Mouse (Mus musculus) lung, postnatal 4 days (tissue): Measurements from ENCODE around the gene Hist2h2aa1.
"Not testable (repeated sequence)": the region's sequence is repeated elsewhere in the genome, so short reads cannot be mapped to it uniquely, and the experiment has no call there.

ENCODE experiments used
- DNase-seq, 2 experiments: peaks; one replicate each; pipeline ENCODE4 v3.0.0; 2021

The Hist2h2aa1 gene

DNA sequence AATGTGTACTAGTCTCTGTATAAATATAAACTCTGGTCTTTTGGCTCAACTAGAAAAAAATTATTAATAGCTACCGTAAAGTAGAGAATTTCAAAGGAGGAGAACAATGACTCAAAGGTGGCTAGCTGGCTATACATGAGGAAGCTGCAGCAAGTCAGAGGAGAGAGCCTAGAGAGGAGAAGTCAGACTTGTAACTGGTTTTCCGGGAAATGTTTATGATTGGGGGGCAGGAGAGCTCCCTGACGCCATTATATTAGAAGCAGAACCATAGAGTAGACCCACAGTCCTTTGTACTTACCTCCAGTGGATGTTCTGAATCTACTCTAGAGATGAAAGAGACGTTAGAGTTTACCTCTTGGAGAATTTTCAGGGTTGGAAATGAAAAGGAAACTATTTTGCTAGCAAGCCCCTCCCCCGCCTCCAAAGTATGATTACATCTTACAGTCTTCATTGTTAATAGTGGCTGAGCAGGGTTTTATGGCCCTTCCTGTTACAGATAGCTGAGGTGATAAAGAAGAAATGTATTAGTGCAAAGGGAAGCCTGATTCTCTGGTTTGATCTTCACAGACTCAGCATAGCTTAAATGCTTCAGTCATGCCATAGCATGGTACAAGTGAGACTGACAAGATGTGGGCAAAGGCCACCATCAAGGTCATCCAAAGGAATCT, 10.8 kb downstream of the Hist2h2aa1 start:
- DNase-seq: peak in 1 of 2 experiments; percentile 23

DNA sequence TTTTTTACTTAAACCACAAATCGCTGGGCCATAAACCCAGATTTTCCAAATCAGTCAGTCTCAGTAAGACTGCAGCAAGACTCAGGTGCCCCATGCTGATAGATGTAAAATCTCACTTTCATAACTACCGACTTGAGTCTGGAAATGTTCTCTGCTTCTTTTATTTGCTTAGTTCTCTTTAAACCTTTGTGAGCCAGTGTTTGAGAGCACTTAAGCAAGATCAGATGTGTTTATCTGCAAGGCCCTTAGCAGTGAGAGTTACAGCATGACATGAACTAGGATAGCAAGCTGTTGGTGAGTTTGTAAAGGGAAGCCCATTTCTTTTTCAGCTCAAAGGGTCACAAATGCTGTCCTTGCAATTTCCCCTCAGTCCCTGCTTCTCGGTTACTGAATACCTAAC, 11.9 kb downstream of the Hist2h2aa1 start:
- no peak for DNase-seq

DNA sequence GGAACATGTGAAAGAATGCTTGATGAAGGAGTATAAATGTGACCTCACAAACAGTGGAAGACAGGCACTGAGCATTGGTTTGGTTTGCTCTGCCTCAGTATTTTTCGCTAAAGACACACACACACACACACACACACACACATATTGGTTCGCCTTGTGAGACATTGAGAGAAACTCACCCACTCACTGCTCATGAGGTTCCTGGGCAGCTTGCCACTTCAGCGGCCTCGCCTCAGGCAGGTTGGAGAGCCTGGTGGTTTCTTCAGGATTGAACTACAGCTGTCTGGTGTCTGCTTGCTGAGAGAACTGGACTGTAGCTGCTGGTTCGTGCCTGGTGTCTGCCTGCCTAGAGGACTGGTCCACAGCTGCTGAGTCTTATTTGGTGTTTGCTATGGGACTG, 14.9 kb downstream of the Hist2h2aa1 start:
- DNase-seq: no peak

DNA sequence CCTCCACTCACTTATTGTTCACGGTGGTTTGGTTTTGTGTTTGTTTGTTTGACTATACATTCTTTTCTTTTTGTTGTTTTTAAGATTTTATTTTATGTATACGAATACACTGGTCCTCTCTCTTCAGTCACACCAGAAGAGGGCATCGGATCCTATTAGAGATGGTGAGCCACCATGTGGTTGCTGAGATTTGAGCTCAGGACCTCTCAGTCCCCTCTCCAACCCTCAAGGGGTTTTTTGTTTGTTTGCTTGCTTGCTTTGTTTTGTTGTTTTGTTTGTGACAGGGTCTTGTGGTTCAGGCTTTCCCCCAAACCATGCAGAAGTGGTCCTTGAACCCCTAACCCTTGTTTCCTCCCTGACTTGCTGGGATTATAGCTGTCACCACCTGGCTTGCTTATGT, 16.3 kb downstream of the Hist2h2aa1 start:
- no peak for DNase-seq

DNA sequence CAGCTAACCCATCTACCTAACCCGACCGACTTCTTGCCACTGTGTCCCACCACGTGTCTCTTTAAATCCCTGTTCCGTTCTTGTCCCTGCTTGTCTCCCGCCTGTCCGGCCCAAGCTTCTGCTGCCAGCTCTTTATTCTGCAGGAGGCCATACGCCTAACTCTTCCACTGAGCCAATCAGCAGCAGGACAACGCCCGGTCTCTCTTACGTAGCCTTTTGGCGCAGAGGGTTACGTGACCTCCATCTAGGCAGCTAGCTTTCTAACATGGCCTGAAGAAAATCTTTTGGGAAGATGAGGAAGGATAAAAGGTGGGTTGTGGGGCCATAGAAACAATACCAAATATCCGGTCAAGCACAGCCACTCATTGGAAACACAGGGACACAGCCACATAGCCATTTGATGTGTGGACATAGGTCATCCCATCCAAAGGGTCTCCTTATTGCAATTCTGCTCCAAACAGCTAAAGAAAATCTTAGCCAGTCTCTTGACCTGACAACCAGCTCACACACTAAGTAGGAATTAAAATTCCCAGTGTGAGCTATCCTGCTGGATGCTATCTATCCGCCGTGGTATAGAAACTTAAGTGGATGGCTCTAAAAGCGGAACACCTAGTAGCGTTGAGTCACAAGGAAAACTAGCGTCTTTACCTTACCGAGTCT, 17.0 kb downstream of the Hist2h2aa1 start:
- peak; percentile 84 to 90 for DNase-seq

DNA sequence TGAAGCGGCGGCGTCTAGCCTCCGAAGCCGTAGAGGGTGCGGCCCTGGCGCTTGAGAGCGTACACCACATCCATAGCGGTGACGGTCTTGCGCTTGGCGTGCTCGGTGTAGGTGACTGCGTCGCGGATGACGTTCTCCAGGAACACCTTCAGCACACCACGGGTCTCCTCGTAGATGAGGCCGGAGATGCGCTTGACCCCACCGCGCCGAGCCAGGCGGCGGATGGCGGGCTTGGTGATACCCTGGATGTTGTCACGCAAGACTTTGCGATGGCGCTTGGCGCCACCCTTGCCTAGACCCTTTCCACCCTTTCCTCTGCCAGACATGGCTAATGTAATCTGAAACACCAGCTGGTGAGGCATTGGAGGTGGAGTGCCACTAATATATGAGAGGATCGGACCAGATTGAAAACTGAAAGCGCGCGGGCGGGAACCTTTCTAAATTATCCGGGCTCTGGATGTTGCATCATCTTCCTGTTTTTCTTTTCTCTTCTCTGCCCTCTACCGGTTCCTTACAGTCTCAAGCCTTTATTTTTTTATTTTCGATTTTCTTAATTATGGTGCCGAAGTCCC, 17.8 kb downstream of the Hist2h2aa1 start, which contains the start of gene Hist2h4:
TSS of gene Hist2h4 (minus strand) at position 333 of the 572 bp plus-strand sequence.
- peak; percentile 95 to 97 for DNase-seq

DNA sequence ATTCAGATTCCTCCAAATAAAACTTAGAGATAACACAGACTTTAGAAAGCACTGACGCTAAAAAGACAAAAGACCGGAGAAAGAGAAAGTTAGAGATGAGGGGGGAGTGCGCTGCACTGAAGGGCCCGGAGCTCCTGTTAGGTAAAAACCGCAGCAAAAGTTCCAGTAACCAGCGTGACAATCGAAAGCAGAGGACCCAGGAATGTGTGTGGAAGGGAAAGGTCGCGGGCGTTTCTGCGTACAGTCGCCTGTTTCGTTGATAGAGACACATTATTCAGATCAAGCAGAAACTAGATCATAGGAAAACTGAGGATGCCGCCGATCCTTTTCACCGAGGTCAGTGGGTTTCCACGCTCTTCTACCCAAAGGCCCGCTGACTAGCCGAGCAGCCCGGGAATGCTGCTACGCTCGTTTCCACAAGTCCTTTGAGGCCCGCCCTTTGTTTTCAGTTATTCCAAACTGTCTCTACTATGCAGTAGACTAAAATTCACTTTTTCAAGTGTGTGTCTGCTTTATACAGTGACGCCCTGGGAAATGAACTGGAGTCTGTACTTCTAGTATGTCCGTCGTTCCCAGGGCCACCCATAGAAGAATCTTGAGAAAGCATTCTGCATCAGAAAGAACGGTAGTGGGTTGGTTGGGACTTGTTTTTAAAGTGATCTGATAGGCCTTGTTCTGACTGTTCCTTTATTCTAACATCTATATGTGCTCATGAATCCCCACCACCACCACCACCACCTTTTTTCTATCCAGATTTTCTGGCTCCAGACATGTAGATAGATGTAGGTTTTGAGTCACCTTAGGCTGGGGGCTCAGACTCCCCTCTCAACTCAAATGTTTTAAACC, 18.5 kb downstream of the Hist2h2aa1 start:
- peak; percentile 52 to 65 for DNase-seq

DNA sequence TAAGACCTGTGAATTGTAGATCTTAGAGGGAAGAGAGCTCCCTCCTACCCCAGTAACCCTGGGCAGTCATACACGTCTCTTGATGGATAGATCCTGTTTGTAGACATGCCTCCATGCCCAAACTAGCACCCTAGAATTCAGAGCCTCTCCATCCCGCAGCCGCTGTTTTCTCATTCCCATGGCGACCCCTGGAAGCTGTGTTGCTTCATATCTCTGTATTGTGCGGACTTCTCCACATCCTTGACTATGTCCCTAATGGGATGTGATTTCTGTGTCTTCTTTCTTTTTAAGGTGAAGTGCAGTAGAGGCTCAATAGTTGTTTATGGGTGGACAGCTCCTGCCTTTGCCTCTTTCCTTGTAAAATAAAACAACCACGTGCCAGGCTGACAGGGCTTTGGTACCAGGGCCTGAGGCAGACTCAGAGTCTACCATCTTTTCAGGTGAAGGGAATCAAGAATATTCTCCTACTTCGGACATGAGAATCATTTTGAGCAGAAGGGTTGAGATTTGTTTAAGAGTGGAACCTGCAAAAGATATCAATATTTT, 19.2 kb downstream of the Hist2h2aa1 start:
- DNase-seq: no peak

DNA sequence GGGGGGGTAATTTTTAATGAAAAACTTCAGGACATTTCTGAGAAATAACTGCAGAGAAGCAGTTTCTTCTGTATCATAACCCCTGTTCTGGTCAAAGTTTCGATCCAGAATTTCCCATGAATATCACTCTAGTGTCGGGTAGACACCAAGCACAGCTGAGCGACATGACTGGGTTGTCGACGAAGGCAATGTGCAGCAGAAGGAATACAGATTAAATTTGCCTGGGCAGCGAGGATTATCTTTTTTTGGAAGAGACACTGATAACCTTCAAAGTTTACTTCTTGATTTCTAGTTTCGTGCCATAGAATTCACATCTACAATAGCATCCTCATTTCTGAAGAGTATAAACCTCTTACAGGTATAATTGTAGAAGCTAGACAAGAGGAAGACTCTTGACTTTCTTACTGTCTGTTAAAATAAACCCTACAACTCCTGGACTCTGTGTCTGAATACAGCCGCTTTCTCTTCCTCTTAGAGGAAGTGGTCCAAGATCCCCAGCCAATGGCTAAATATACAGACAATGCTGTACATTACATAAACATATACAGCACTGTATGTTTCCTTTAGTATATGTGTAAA, 20.9 kb downstream of the Hist2h2aa1 start:
- DNase-seq: no peak

DNA sequence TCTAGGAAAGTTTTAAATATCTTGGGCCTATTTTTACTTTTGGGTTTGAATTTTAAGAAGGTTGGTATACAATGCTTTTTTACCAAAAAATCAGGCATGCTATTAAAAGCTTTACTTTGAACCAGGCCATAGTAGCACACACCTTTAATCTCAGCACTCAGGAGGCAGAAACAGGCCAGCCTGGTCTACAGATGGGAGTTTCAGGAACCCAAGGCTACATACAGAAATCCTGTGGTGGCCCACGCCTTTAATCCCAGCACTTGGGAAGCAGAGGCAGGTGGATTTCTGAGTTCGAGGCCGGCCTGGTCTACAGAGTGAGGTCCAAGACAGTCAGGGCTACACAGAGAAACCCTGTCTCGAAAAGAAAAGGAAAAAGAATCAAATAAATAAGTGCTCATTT, 22.2 kb downstream of the Hist2h2aa1 start:
- no peak for DNase-seq

DNA sequence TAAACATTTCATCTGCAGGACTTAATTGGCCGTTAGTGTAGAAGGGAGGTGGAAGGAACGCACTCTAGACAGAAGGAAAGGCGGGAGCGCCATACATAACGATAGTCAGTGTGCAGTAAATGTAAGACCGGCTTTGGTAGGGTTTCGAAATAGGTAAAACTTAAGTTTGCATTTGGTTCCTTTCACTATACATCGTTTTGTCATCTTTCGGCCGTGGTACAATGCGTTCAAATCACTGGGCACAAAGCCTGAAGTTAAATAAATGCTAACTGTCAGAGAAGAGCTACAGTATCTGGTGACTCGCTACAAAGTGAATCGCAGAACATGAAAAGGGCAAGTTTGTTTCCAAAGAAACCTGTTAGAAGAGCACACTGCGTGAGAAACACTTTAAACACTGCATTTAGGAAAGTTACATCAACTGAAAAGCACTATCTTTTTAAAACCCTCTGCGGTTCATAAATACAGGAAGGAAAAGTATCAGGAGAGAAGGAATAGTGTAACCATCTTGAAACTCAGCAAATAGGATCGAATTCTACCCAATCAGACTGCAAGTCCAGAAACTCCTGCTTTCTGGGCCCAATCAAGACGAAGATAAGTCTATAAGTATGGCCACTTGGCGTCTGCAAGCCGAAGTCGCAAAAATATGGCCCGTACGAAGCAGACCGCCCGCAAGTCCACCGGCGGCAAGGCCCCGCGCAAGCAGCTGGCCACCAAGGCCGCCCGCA, 22.9 kb downstream of the Hist2h2aa1 start, which contains the start of gene Hist2h3b:
TSS of gene Hist2h3b (plus strand) at position 604 of the 725 bp plus-strand sequence.
- DNase-seq: peak; percentile 84 to 87

DNA sequence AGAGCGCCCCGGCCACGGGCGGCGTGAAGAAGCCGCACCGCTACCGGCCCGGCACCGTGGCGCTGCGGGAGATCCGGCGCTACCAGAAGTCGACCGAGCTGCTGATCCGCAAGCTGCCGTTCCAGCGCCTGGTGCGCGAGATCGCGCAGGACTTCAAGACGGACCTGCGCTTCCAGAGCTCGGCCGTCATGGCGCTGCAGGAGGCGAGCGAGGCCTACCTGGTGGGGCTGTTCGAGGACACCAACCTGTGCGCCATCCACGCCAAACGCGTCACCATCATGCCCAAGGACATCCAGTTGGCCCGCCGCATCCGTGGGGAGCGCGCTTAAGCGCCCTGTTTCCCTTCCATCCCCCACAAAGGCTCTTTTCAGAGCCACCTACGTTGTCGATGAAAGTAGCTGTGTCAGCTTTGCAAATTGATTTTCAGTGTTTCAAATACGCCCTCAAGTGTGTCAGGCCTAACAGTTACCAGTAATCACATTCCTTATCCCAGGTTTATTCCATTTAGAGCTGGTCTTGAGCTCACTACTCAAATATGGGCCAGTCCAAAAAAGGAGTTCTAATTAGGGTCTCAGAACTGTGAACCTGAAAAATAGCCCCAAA, 23.6 kb downstream of the Hist2h2aa1 start:
- DNase-seq: not testable (repeated sequence)

DNA sequence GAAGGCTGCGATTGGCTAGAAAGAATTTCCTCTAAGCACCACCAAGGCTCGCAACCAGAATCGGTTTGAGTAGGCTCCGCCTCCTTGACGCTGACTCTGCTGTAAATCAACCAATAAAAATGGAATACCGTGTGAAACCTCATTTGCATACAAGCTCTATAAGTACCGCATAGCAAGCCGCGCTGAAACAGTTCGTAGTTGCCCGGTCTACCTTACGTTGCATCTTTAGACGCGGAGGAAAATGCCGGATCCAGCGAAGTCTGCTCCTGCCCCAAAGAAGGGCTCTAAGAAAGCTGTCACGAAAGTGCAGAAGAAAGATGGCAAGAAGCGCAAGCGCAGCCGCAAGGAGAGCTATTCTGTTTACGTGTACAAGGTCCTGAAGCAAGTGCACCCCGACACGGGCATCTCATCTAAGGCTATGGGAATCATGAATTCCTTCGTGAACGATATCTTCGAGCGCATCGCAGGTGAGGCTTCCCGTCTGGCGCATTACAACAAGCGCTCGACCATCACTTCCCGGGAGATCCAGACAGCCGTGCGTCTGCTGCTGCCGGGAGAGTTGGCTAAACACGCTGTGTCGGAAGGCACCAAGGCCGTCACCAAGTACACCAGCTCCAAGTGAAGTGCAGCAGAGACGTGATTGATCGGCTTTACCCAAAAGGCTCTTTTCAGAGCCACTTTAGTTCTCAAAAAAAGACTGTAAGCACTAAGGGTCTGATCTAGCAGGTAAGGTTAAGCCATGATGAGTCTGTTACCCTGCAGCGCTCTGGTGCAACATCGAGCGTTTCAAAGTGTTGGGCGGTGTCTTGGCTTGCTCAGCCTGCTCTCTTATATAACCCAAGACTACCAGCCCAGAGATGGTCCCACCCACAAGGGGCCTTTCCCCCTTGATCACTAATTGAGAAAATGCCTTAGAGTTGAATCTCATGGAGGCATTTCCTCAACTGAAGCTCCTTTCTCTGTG, 24.5 kb downstream of the Hist2h2aa1 start, which contains the start of gene Hist2h2bb:
TSS of gene Hist2h2bb (plus strand) at position 242 of the 964 bp plus-strand sequence.
- peak; percentile 92 to 93 for DNase-seq

DNA sequence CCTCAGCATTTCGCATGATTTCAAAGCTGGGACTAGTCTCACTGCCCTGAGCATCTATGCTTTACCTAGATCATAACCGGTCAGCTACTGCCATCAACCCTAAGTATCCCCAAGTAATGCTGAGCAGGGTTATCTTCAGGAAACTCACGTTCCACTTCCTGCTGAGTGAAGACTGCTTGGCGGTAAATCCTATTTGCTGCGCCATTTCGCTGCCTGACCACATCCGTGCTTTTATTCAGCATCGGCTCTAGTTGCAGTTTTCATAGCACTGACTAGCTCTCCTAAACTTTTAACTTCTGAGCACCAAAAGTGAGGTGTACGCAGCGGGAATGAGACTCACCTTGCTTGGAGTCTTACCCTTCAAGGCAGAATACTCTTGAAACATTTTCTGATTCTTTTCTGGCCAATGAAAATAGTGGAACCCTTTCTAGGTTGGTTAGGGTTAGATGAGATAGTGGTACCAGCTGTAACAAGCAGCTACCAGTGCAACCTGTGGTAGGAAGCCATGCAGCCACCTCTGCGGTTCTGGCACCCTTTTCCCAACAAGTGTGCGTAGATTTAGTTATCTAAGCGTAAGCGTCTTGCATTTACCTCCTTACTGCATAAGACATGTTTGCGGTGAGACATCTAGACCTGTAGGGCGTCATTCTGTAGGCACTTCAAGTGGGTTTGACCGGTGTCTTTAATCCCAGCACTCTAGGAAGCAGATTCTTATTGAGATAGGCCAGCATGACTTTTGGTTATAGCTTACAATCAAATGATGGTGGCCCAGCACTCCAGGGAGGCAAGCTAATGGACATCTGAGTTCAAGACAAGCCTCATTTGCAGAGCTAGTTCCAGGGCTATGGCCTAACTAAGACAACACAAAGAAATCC, 28.5 kb downstream of the Hist2h2aa1 start:
- peak in 1 of 2 experiments; percentile 11 for DNase-seq

DNA sequence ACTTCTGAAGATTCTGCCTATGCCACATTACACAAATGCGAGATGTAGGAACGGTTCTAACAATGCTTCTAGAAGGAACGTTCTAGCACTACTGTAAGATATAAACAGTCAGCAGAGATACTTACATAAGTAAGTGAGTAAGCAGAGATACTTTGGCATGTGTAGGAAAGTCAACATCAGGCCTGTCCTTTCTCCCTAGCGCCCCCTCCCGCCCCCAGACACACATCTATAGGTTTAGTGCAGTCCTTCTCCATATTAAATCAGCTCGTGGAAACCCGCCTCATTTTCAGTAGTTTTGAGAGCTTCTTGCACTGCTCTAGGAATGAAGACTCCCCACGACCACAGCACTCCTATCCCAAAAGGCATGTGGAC, 32.1 kb downstream of the Hist2h2aa1 start:
- DNase-seq: peak; percentile 56 to 61

DNA sequence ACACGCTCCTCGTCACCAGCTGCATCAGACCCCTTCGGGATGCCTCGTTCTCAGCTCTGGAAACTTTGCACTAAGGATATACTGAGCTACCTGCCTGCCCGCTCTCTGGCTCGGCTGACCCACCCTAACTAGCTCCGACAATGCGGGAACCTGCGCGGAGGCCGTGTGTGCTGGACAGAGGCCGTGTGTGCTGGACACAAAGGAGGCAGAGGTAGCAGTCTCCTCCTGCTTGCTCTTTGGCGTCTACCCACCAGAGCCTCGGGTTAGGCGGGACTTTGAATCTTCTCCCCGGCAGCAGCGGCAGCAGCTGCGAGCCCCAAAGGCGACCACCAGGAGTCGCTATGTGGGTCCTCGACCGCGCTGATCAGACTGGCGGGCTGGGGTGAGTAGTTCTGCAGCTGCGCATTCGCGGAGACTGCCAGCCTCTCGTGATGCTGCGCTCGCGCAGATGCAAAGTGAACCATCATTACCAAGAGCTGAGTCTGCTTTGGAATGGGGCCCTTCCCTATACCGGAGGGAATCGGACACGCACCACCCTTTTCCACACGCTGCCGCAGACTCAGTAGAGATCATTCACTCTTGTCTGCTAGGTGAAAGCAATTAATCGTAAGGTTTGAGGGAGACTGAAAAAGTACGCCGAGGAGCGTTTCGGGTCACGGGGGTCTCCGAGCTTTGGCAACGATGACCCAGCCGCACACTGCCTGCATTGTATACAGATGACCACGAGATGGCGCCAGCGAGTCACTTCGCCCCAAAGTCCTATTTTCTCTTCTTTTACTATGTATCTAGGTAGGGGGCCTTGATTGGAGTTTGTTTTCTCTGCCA, 32.7 kb downstream of the Hist2h2aa1 start:
- peak; percentile 95 to 96 for DNase-seq

DNA sequence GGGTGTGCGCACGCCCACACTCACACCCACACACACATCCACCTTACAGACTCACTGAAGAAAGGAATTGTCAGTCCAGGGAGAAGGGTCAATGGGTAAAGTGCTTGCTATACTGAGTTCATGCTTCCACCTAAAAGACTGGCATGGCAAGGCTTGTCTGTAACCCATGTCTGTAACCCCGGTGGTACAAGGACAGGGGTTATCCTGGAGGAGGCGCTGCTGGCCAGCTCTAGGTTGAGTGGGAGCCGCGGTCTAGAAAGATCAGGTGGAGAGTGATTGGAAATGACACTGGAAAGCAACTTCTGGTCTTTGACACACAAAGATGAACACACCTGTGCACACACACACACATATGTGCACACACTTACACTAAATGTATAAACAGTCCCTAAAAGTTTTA, 35.4 kb downstream of the Hist2h2aa1 start:
- no peak for DNase-seq

DNA sequence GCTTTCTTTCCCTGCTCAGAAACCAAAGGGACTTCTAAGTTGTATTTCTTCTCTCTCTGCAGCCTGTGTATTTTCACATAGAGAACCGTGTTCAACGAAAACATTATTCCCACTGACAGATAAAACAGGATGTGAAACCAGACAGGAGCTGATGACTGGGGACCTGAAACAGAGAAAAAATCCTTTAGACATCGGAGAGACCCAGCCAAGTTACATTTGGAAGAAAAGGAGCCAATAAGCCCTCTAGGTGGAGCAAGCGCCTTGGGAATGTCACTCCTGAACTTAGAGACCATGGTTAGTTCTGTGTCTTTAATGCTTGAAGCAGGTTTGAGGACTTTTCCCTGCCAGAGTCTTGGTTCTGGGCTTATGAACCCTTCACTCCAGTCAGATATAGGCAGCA, 39.2 kb downstream of the Hist2h2aa1 start:
- peak in 1 of 2 experiments; percentile 40 for DNase-seq
